Mouse (Mus musculus): ENCODE measurements around the gene Leap2. TPM values are rescaled to one million over a fixed set of nuclear protein-coding genes. Genes with fewer than 3 reads are reported as not detected.
A peak's percentile ranks its signal among the peaks of the same experiment; 100 is the strongest.

Leap2 gene
- not detected for total RNA-seq (2021)
- long read RNA-seq, experiment 1, result 0 reads
- long read RNA-seq, experiment 2, result 0 reads

DNA sequence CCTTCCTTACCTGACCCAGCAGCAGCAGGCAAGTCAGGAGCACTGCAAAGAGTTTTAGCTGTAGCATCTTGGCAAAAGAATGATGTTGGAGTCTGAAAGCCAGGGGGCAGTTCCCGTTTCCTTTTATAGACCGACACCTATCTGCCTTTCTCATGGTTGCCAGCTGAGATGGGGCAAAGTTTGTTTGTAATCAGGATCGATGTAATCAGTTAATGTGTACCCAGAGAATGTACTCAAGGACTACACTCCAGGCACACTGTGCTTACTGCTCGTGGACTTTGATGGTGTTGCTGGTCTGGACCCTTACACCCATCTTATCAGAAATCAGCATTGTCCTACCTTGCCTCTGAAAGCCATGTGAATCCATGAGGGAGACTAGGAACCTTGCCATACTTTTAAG is at the start of gene Leap2:
Gene Leap2, minus strand, starts transcription at position 135 of the 400 bp plus-strand sequence.
- DNase-seq (ENCODE audit: low spot score in 2 of 2), result no peak

DNA sequence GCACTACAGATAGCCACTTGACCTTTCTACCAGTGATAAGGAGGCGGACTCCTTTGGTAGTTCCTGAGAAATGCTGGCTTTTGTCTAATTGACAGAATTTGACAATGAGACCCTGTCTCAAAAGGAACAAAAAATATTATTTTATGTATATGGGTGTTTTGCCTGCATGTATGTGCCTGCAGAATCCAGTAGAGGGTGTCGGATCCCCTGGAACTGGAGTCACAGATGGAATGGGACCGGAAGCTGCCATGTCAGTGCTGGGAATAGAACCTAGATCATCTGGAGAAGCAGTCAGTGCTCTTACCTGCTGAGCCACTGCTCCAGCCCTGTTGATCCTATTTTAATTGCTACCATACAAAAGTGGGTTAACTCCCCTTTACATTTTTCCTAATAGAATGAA is 49.7 kb upstream of the Leap2 start:
- no peak for DNase-seq (ENCODE audit: low spot score in 2 of 2)

DNA sequence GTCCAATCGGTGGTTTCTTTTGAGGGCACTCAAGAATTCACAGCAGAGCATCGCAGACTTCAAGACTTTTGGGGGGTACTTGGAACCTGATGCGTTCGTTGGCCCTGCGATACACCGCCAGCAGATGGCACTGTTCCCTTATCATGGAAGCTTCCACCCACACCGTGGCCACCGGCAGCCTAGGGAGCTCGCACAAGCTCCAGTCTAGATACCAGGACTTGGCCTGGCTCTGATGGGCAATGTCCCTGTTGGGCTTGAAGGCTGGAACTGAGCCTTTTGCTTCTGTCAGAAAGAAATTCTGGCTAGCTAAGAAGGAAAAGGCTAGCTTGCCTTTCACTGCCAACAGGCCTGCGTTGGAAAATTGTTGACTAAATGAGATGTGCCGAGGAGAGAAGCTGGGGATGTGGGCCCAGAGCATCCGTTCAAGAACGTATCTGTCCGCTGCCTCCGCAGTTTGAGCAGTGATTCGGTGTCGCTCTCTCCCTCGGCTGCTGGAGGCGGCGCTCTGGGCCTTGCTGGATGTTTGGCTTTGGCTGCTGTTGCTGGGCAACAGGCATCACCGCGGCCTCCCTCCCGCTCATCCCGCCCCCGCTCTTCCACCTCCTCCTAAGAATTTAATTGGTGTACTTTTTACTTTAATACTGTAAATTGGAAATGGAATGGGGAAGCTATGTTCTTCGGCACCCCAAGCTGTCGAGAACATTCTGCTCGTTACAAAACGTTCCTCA is 47.2 kb upstream of the Leap2 start, which contains the start of gene Gm9837:
Gene Gm9837, minus strand, starts transcription at position 512 of the 728 bp plus-strand sequence.
- peak; percentile 91 to 92 for DNase-seq (ENCODE audit: low spot score in 2 of 2)

DNA sequence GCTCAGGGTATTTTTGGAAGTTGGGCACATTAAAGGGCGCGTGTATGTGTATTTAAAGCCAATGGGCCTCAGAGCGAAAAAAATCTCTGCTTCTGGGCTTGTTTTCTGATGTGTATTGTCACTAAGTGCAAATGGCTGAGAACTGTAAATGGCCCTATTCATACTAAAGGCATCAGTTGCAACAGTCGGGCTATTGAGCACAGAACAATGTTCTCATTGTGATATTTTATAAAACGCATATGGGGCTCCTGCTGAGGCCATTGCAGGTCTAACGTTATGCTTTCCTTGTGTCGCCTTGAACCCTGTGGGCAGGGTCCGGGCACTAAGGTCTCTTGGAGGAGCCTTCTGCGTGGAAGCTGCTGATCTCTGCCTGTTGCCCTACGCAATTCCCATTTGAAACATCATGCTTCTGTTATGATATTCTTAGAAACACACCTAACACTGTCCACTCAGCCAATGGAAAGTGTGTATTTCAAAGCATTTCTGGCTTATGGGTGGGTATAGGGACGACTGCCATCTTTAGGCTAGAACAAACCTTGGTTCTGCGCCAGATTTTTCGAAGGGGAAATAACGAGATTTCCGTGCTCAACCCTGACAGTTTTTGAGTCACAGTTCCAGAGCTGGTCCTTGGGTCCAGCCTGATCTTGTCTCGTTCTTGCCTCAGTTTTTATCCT is 46.5 kb upstream of the Leap2 start:
- DNase-seq (ENCODE audit: low spot score in 2 of 2), result no peak

DNA sequence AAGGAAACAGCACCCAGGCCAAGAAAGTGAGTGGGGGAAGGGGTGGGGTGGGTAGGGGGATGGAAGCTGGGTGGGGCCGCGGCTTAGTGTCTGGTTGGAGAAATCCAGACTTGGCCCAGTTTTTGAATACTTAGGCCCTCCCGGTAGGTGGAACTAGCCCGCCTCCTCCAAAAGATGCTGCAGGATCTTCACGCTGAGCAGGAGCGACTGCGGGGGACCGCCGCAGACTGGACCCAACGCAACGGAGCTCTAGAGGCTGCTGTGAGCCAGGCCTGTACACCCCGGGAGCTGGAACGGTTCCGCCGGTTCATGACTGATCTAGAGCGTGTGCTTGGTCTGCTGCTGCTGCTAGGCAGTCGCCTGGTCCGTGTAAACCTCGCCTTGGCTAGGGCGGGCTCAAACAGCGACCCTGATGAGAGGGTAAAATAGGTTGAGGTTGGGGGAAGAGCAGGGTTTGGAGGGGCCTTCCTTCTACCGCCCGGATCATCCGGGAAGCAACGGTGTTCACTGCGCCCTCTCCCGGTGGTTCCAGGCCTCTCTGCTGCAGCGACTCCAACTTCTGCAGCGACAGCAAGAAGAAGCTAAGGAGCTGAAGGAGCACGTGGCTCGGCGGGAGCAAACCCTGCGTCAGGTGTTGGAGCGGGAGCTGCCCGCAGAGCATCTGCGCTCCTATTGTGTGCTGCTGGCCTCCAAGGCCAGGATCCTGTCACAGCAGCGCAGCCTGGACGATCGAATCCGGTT is 43.4 kb upstream of the Leap2 start:
- DNase-seq (ENCODE audit: low spot score in 2 of 2), result peak; percentile 73 to 78

DNA sequence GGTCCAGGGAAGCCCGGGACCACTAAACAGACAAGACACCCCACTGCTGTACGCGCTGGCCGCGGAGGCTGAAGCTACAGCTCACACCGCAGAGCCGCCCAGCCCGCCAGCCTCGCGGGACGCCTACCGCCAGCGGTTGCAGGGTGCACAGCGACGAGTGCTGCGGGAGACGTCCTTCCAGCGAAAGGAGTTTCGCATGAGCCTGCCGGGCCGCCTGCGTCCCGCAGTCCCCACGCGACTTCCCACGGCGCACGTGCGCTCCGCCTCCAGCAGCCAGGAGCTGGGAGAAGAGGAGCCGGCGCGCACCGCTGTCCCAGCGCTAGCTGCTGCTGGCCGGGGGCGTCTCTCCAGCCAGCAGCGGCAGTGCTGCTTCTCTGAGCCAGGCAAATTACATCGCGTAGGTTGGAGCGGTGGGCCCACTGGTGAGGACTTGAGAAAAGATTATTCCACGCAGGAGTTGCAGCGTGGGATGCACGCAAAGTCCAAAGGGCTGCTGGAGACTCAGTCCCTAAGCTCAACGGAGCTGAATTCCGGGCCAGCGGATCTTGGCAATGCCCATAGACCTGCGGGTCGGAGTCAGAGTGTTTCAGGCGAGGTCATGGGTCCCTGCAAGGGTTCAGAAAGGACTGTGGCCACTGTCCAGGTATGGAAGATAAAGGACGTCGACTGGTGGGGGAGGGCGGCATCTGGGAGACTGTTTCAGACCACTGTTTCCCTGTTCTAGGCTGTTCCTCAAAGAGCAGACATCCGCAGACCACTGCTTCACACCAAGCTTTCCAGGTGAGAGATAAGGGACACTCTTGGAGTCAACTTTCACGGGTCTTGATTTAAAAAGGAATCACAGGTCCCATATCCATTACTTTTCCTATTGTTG is 40.8 kb upstream of the Leap2 start:
- no peak for DNase-seq (ENCODE audit: low spot score in 2 of 2)

DNA sequence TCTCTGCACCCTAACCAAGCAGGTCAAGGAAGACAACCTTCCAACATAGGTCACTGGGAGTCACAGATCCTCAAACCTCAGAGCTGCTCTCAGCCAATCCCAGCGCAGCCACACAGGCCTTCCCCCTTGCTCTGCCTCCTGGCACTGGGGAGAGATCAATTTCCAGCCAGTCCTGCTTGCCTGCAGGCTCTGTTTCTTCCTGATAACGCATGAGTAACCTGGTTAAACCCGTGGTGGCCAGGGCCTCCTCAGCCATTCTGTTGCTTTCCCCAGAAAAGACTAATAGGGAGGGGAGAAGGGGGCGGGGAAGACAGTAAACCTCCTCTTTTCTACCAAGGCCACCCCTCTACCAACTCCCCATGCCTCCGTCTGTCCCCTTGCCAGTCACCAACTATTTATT is 38.8 kb upstream of the Leap2 start:
- DNase-seq (ENCODE audit: low spot score in 2 of 2), result no peak

DNA sequence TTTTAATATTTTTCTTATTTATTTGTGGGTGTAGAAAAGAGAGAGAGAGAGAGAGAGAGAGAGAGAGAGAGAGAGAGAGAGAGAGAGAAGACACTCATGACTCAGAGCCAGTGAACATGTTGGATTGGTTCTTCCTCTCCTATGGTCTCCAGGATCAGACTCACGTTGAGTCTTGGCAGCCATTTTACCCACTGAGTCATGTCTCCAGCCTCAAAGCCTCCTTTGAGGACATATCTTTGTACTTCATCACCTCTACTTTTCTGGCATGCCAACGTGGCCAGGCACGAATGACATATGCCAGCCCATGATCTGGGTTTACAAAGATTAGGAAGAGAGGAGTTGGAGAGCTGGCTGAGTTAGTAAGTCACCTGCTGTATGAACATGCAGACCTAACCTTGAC is 37.2 kb upstream of the Leap2 start:
- DNase-seq (ENCODE audit: low spot score in 2 of 2), result no peak

DNA sequence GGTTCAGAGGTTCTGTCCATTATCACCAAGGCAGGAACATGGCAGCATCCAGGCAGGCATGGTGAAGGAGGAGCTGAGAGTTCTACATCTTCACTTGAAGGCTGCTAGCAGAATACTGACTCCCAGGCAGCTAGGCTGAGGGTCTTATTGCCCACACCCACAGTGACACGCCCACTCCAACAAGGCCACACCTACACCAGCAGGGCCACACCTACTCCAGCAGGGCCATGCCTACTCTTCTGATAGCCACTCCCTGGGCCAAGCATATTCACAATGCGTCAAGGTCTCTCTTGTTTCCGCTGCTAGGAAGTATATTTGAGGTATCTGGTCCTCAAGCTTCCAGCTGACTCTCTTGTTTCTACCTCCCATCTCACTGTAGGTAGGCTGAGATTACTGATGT is 36.0 kb upstream of the Leap2 start:
- no peak for DNase-seq (ENCODE audit: low spot score in 2 of 2)

DNA sequence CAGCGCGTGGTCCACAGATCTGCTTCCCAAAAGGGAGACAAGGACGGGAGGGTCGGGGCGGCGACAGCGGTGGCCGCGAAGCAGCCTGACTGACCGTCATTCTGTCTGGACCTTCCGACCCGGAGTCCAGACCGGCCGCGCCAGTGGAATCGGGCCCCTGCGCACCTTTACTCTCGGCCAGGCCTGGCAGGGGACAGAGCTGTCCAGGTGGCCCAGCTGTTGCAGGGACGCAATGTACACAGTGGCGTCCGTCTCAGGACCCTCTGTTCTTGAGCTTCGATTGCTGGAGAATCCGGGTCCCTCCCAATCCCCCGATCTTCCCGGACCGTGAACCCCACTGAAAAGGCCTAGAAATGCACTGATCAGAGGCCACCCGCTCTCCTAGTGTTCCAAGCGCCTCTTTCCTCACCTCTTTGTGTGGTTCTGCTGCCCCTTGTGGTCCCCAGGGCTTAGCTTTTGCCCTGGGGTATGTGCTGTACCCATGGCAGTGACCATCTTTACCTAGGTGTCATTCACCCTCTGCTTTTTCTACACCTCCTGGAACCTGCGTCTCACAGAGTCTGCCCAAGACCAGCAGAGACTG is 34.5 kb upstream of the Leap2 start:
- no peak for DNase-seq (ENCODE audit: low spot score in 2 of 2)

DNA sequence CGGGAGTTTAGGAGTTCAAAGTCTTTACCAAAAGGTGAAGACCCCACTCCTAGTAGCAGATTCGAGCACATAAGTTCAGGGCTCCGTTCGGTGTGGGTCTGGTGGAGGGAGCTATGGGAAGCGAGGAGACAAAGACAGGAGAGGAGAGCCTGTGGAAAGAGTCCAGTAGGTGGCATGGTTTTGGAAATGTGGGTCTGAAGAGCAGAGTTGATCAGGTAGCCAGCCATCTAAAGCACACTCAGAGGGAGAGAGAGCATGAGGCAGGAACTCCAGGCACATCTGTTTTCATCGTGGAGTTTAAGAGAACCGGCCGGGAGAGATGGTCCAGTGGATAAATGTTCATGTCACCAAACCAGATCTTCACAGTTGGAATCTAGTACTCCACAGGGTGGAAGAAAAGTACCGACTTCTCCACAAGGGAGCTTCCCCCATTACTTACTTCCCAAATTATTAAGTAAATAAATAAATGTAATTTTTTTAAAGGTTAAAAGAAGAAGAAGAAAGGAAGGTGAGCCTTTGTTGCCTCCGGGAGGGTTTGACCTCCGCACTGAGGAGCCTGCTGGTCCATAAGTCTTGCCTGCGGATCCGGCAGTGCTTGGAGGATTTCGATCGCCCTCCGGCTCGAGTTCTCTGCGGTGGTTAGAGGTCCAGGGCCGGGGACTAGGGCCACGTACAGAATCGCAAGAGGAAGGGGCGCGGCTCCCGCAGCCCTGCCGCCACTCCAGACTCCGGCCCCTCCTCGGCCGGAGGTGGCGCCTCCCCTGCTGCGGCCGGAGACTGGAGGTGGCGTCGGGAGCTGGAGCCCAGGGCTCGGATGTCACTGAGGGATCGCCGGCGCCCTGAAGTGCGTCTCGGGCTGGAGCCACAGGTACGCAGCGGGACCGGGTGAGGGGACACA is 33.8 kb upstream of the Leap2 start, which contains the start of the genes Gm10447 and Shroom1:
Gene Gm10447, minus strand, starts transcription at position 637 of the 898 bp plus-strand sequence.
Gene Shroom1, plus strand, starts transcription at position 732 of the 898 bp plus-strand sequence.
- peak; percentile 62 for DNase-seq (ENCODE audit: low spot score in 2 of 2)

DNA sequence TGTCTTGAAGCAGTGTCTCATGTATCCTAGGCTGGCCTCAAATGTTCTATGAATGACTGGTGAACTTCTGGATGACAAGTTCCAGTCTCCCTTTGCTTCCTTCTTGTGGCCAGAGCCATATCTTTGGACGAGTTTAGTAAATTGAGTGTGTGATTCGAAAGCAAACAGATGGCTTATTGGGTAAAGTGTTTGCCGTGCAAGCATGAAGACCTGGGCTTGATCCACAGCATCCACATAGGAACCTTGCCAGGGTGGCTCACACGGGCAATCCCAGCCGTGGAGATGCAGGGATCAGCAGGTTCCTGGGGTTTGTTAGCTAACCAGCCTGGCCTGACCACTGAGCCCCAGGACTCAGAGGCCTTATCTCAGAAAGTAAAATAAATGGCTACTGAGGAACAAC is 30.1 kb upstream of the Leap2 start:
- no peak for DNase-seq (ENCODE audit: low spot score in 2 of 2)

DNA sequence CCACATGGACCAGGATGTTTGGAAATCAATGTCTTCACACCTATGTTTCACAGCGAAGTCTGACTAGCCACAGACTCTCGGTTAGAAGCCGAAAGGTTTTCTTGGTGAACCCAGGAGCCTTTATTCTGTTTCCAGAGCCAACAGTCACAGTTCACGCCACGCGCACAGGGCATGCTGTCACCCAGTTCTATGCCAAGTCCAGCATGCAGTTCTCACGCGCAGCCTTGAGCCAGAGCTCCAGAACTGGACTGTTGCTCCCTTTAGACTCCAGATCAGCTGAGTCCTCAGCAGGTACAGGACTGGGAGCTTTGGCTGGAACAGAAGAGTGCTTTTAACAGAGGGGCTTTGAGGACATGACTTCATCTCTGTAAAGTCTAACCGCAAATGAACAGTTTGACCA is 29.4 kb upstream of the Leap2 start:
- DNase-seq (ENCODE audit: low spot score in 2 of 2), result no peak

DNA sequence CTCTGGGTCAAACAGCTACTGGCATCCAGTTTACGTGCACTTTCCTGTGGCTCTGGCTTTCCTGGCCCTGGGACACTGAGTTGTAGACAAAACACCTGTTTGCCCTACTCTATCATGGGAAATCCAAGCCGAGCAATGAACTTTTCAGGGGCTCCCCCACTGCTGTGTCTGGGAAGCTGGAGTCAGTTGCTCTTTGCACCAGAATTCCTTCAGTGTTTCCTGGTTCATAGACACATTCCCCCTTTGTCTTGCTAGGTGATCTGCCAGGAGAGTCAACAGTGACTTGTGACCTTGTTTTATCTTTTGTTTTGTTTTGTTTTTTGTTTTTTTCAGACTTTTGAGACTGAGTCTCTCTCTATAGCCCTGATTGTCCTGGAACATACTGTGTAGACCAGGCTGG is 28.4 kb upstream of the Leap2 start:
- no peak for DNase-seq (ENCODE audit: low spot score in 2 of 2)

DNA sequence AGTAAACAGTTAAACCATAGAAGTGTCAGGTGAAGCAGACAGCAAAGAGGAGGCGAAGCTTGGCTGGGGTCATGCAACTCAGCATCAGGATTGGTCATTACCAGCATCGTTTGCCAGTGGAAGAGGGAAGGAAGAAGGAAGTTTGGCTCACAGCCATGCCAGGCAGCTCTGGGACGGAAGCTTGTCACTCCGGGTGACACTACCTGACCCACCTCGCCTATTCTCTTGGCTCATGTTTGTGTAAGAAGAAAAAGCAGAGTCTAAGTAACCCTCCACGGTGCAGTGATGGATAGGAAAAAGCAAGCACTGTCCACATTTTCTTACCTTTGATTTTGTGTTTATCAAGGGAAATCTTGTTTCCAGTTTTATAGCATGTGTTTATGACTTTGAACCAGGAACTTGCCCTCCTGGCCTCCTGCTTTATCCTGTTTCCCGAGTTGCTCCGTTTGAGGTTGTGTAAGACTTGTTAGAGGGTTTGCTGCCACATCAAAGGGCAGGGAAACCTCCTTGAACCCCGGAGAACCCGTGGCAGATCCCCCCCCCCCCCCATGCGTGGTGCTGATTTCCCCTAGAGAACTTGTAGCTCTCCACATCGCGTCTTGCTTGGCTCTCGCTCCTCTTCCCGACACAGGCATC is 27.2 kb upstream of the Leap2 start:
- no peak for DNase-seq (ENCODE audit: low spot score in 2 of 2)

DNA sequence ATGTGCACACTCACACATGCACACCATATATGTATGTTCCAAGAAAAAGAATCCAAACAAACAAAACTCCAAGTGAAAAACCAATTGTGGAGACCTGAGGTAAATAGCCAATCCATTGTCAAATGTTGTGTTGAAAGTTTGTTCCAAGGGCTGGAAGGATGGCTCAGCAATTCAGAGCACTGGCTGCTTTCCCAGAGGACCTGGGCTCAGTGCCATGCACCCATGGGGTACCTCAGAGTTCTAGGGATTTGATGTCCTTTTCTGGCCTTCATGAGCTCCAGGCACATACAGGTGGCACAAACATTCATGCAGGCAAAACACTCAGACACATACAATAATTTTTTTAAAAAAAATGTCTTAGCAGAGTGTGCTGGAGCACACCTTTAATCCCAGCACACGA is 25.6 kb upstream of the Leap2 start:
- DNase-seq (ENCODE audit: low spot score in 2 of 2), result peak; percentile 49

DNA sequence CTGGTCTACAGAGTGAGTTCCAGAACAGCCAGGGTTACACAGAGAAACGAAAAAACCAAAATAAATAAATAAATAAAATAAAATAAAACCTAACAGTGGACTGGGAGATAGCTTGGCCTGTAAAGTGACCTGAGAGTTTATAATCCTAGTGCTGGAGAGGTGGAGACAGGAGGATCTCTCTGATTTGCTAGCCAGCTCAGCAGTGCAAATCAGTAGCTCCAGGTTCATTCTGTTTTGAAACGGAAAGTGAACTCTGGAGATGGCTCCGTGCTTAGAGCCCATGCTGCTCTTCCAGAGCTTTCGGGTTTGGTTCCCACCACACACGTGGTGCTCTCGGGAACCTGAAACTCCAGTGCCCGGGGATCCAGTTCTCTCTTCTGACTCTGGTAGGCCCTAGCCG is 25.0 kb upstream of the Leap2 start:
- no peak for DNase-seq (ENCODE audit: low spot score in 2 of 2)

DNA sequence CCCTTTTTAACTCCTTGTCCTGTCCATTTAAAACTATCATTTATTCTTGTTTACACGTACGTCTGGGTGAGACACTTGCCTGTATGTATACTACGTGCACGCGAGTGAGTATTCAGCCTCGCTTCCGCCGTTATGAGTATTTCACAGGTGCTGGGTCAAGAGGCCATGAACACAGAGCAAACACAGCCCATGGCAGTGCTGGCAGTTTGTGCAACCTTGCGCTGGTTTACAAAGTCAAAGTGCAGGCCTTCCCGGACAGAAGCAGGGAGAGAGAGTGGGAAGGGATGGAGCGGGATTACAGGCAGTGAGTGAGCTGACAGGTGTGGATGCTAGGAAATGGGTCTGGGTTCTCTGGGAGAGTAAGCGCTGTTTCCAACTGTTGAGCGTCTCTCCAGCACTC is 23.2 kb upstream of the Leap2 start:
- no peak for DNase-seq (ENCODE audit: low spot score in 2 of 2)

DNA sequence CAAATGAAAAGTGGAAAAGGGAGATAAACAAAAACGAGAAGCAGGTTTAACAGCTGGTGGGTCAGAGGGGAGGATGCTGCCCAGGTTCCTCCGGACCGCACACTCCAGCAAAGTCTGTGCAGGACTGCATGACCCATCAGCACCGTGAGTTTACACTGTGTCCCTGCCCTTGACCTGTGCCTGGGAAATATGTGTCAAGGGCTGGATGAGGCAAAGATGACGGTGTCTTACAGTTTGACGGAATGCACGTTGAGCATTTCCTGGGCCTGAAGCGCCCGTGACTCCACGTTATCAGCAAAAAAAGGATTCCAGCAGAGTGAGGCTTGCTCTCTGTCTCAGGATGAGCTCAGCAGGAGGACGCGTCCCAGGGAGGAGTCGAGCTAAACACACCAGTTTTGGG is 22.6 kb upstream of the Leap2 start:
- DNase-seq (ENCODE audit: low spot score in 2 of 2), result no peak

Measured in adrenal gland, adult 18-20 months (tissue).